Mouse (Mus musculus) midbrain, embryonic 15.5 days (tissue): ENCODE results near the gene Lefty2. TPM values are rescaled to one million over a fixed set of nuclear protein-coding genes. Genes with fewer than 3 reads are reported as not detected.
"Not testable (repeated sequence)": the region's sequence is repeated elsewhere in the genome, so short reads cannot be mapped to it uniquely, and the experiment has no call there.

ENCODE experiments used
- ATAC-seq: fragments of 200-750 bp; cut with Nextera tagmentation; replicated peaks from 2 replicates; pipeline ENCODE4 v1.8.0; 2017; ENCODE audit warnings: moderate TSS enrichment
- H3K27ac ChIP-seq: fragments of 300-500 bp; sonication (generic); 2 replicates; pipeline ENCODE4 v1.5.1; 2015; ENCODE audit warnings: mild to moderate bottlenecking, inconsistent platforms
- H3K27me3 ChIP-seq: fragments of 300-500 bp; sonication (generic); replicated peaks from 2 replicates; pipeline ENCODE4 v1.6.1; 2015; ENCODE audit warnings: inconsistent platforms
- H3K36me3 ChIP-seq: fragments of 300-500 bp; sonication (generic); replicated peaks from 2 replicates; pipeline ENCODE4 v1.6.1; 2015; ENCODE audit warnings: inconsistent platforms
- H3K4me1 ChIP-seq: fragments of 300-500 bp; sonication (generic); 2 replicates; pipeline ENCODE4 v1.6.1; 2015; ENCODE audit warnings: inconsistent platforms
- H3K4me2 ChIP-seq: fragments of 300-500 bp; sonication (generic); 2 replicates; pipeline ENCODE4 v1.6.1; 2015; ENCODE audit warnings: inconsistent platforms, mild to moderate bottlenecking, moderate library complexity
- H3K4me3 ChIP-seq: fragments of 300-500 bp; sonication (generic); 2 replicates; pipeline ENCODE4 v1.5.1; 2015; ENCODE audit warnings: mild to moderate bottlenecking, inconsistent platforms
- H3K9ac ChIP-seq: fragments of 300-500 bp; sonication (generic); 2 replicates; pipeline ENCODE4 v1.6.1; 2015; ENCODE audit warnings: mild to moderate bottlenecking, inconsistent platforms
- H3K9me3 ChIP-seq: fragments of 300-500 bp; sonication (generic); 2 replicates; pipeline ENCODE4 v1.6.1; 2016; ENCODE audit warnings: inconsistent platforms
- WGBS: fragments of 180-500 bp; shearing (Covaris S2); methylation state at CpG from one replicate; pipeline ENCODE4 v1.1.7; 2015; ENCODE audit warnings: mixed read lengths; 5-methylcytosine and 5-hydroxymethylcytosine counted together
- polyA plus RNA-seq: library from polyadenylated mRNA; unstranded; fragments of >200 nt; fragmentation: Nextera tagmentation; extraction: Ambion mirVana; gene quantifications from 2 replicates; pipeline ENCODE4 v1.2.1, GENCODE M21; 2015

Lefty2 gene
- polyA plus RNA-seq, 1 experiment from 2014 or later = 2.4 TPM

DNA sequence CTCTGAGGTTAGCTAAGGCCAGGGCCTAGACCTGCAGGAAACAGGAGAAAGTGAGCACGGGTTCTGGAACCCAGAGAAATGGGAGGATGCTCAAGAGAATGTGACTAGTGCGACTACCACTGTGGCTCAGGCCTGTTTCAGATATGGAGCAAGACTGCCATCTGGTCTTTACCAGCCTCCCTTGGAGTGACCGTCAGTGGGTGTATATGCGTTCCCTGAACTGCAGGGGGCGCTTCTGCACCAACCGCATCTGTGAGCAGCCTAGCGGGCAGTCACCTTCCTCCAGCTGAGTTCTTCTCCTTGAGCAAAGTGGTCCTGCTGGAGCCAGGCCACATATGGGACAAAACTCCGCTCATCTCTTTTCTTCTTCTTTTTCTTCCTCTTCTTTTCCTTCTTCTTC, 26.8 kb downstream of the Lefty2 start:
- WGBS = 33% methylated on average over 8 of the region's 8 CpGs
- H3K4me1 ChIP-seq = no peaks in the 10 kb centered on the region

DNA sequence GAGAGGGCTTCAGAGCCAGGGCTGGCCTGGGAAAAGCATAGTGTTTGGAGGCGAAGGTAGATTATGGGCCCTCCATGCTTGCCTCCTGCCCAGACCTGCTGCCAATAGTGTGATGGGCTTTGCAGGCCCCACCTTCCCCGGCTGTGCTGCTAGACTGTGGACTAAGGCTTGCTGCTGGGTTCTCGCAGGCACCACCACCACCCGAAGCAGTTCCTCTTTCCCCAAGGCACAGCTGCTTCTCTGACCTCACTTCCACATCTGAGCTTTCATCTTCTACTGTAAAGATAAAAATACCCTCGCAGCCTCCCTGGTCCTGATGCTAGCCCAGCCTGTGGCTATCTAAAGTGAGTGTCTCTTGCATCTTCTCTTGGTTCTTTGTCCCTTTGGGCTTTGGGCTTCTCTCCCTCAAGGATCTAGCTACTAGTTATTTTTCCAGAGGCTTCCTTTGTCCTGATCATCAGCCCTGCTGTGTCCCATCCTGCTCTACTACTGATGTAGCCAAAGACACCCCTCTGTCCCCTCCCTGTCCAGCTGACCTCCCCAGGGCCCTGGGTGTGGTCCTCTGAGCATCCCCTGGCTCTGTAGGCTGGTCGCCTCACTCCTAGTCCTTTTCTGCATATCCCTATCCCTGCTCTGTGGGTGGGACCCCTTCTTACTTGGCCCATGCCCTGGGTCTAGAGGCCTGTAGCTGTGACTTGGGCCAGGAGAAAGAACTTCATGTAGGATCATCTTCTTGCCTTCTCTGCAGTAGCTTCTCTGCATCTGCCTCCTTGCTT, 29.6 kb downstream of the Lefty2 start:
- Histone ChIP-seq H3K4me2 (no peak overlapping the region), H3K9ac (no peak overlapping the region), H3K27ac (no peak overlapping the region), H3K4me3 (no peak overlapping the region), H3K9me3 (no peaks in the 10 kb centered on the region), H3K36me3 (no peaks in the 10 kb centered on the region), H3K27me3 (no peaks in the 10 kb centered on the region), H3K4me1 (no peaks in the 10 kb centered on the region)
- no peak for ATAC-seq
- 78% methylated on average over 6 of the region's 6 CpGs for WGBS

More for the DNA sequence above, 26.8 kb downstream of the Lefty2 start:
- no peaks in the 10 kb centered on the region for H3K9me3 ChIP-seq
- H3K9ac ChIP-seq = no peak overlapping the region
- H3K4me3 ChIP-seq = no peak overlapping the region
- no peaks in the 10 kb centered on the region for H3K36me3 ChIP-seq
- no peak overlapping the region for H3K4me2 ChIP-seq
- no peak overlapping the region for H3K27ac ChIP-seq
- H3K27me3 ChIP-seq = no peaks in the 10 kb centered on the region
- no peak for ATAC-seq

DNA sequence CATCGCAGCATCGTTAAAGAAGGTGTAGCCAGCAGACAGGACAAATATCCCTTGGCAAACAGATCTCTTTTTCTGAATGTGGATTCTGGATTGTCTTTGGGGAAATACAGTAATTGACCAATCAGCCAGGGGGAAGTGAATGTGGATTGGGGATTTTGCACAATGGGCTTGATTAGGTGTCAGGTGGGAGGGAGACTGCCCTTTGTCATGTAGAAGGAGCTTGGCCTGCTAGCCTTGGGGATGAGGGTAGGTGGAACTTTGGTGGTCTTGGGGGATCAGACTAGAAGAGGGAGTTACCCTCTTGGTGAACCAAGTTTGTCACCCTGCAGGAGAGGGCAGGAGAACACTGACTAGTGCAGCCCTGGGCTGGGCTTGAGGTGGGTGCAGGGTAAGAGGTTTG, 31.8 kb downstream of the Lefty2 start:
- no peak overlapping the region for H3K9ac ChIP-seq
- 42% methylated on average over 2 of the region's 2 CpGs for WGBS
- H3K27ac ChIP-seq = no peak overlapping the region
- H3K36me3 ChIP-seq = no peaks in the 10 kb centered on the region
- no peaks in the 10 kb centered on the region for H3K9me3 ChIP-seq
- H3K4me1 ChIP-seq = no peaks in the 10 kb centered on the region
- no peak overlapping the region for H3K4me3 ChIP-seq
- ATAC-seq = no peak
- H3K27me3 ChIP-seq = no peaks in the 10 kb centered on the region
- no peak overlapping the region for H3K4me2 ChIP-seq

DNA sequence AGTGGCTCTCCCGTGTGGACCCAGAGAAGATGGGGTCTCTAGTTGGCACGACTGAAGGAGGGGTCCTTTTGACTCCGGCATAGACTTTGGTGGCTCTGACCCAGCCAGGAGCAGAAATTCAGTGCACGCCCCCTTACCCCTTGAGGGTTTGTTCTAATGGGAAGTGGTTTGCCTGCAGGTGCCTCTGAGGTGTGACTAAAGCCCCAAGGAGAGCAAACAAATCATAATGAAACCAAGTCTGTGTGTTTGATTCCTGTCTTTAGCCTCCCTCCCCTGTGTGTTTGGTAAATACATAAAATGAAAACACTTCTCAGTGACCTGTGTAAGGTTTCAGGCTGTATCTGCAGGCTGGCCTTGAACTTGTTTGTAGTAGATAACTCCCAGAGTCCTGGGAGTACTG, 33.4 kb downstream of the Lefty2 start:
- no peak overlapping the region for H3K4me2 ChIP-seq
- H3K9ac ChIP-seq = no peak overlapping the region
- H3K4me1 ChIP-seq = no peaks in the 10 kb centered on the region
- H3K27ac ChIP-seq = no peak overlapping the region
- no peaks in the 10 kb centered on the region for H3K36me3 ChIP-seq
- H3K9me3 ChIP-seq = no peaks in the 10 kb centered on the region
- ATAC-seq = no peak
- H3K27me3 ChIP-seq = no peaks in the 10 kb centered on the region
- 75% methylated on average over 4 of the region's 4 CpGs for WGBS
- no peak overlapping the region for H3K4me3 ChIP-seq

DNA sequence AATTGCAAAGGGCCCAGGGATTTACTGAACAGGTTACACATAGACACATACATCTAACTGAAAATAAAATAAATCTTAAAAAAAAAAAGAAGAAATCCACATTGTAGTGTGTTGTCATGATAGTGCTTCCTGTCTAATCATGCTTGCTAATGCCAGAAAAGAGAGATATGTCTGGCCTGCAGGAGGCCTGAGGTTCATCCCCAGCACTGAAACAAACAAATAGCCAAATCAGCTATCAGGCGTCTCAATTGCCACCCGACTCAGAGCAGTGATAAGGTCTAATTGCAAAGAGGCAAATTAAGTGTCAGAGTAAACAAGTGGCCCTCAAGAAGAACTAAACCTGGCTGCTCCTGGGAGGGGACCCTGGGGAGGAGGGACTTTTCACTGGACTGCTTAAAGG, 36.7 kb downstream of the Lefty2 start:
- Histone ChIP-seq H3K36me3 (no peaks in the 10 kb centered on the region), H3K27me3 (peaks cover 9% of the 10 kb centered on the region), H3K4me3 (no peak overlapping the region), H3K9ac (no peak overlapping the region), H3K4me2 (no peak overlapping the region), H3K9me3 (no peaks in the 10 kb centered on the region), H3K4me1 (0 out of 2 replicates have a peak, but pooled peaks cover 1% of the 10 kb centered on the region), H3K27ac (no peak overlapping the region)
- no peak for ATAC-seq
- WGBS = 72% methylated on average over 2 of the region's 2 CpGs

DNA sequence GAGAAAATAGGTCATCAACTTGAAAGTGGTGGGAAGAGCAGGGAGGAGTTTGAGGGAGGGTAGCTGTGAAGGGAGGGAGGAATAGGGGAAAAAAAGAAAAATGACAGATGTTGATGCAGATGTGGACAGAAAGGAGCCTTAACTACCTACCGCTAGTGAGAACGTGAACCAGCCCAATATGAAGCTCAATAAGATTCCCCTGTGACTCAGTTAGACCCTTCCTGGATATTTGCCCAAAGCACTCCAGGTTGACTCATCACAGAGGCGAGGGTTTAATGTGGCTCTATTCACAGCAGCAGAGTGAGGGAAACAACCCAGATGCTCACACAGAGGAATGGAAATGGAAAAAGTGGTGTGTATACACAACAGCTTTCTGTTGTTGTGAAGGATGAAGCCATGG, 38.2 kb downstream of the Lefty2 start:
- Histone ChIP-seq H3K36me3 (no peaks in the 10 kb centered on the region), H3K27ac (no peak overlapping the region), H3K4me3 (no peak overlapping the region), H3K27me3 (peaks cover 24% of the 10 kb centered on the region), H3K4me1 (0 out of 2 replicates have a peak, but pooled peaks cover 2% of the 10 kb centered on the region), H3K4me2 (no peak overlapping the region), H3K9ac (no peak overlapping the region), H3K9me3 (no peaks in the 10 kb centered on the region)
- 74% methylated on average over 3 of the region's 3 CpGs for WGBS
- no peak for ATAC-seq

DNA sequence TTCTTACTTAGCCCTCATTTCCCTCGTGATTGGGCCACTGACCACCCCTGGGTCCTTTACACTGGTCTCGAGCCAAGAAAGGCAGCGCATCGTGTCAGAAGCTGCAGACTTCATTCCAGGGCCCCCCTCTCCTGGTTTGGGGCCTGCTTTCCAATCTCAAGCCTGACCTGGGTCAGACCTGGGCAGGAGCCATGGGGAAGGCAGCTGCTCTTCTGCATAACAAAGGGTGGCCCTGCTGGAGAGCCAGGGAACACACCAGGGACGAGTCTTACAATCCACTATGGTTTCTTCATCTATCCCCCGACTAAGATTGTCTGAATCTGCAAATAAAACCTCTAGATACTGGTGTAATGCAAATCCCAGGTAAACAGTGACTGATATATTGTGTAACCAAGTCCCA, 40.8 kb downstream of the Lefty2 start:
- Histone ChIP-seq H3K9me3 (no peaks in the 10 kb centered on the region), H3K36me3 (no peaks in the 10 kb centered on the region), H3K4me3 (no peak overlapping the region), H3K27ac (no peak overlapping the region), H3K27me3 (peaks cover 42% of the 10 kb centered on the region), H3K4me2 (no peak overlapping the region), H3K4me1 (0 out of 2 replicates have a peak, but pooled peaks cover 2% of the 10 kb centered on the region), H3K9ac (no peak overlapping the region)
- no peak for ATAC-seq
- 11% methylated on average over 6 of the region's 6 CpGs for WGBS

DNA sequence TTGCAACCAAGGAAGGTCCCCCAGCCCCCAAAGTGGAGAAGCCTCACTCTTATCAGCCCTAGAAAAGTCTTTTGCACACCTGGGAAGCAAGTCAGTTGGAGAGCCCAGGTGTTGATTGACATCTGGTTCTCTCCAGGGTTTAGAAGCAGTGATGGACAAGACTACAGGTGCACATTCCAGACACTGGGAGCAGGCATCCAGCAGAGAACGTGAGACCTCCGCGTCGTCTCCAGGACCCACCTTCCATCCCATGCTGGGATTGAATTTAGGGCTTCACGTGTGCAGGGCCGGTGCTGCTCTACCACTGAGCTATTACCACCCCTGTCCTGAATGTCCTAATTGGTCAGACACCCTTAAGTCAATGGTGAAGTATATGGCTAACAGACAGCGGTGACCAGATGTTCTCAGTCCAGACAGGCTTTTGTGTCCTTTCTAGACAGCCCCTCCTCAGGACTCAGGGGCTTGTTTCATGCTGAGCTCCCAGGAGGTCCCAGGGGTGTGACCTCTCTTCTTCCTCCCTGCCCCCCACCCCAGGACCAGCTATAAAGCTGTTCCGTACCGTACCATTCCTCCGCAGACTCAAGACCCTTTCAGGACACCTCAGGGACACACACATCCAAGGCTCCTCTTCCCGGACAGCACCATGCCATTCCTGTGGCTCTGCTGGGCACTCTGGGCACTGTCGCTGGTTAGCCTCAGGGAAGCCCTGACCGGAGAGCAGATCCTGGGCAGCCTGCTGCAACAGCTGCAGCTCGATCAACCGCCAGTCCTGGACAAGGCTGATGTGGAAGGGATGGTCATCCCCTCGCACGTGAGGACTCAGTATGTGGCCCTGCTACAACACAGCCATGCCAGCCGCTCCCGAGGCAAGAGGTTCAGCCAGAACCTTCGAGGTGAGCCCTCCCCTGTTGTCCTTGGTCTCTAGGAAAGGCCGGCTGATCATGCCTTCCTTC, 41.8 kb downstream of the Lefty2 start, which contains the start of gene Lefty1:
Lefty1 (plus strand) TSS at position 556 of the 953 bp plus-strand sequence.
- no peaks in the 10 kb centered on the region for H3K9me3 ChIP-seq
- ATAC-seq = no peak
- 14% methylated on average over 21 of the region's 21 CpGs for WGBS
- H3K4me3 ChIP-seq = no peak within 1 kb of the TSS
- no peaks in the 10 kb centered on the region for H3K36me3 ChIP-seq
- peaks cover 42% of the 10 kb centered on the region for H3K27me3 ChIP-seq
- H3K4me1 ChIP-seq = 0 out of 2 replicates have a peak, but pooled peaks cover 2% of the 10 kb centered on the region
- no peak within 1 kb of the TSS for H3K27ac ChIP-seq
- no peak within 1 kb of the TSS for H3K9ac ChIP-seq
- H3K4me2 ChIP-seq = no peak within 1 kb of the TSS

DNA sequence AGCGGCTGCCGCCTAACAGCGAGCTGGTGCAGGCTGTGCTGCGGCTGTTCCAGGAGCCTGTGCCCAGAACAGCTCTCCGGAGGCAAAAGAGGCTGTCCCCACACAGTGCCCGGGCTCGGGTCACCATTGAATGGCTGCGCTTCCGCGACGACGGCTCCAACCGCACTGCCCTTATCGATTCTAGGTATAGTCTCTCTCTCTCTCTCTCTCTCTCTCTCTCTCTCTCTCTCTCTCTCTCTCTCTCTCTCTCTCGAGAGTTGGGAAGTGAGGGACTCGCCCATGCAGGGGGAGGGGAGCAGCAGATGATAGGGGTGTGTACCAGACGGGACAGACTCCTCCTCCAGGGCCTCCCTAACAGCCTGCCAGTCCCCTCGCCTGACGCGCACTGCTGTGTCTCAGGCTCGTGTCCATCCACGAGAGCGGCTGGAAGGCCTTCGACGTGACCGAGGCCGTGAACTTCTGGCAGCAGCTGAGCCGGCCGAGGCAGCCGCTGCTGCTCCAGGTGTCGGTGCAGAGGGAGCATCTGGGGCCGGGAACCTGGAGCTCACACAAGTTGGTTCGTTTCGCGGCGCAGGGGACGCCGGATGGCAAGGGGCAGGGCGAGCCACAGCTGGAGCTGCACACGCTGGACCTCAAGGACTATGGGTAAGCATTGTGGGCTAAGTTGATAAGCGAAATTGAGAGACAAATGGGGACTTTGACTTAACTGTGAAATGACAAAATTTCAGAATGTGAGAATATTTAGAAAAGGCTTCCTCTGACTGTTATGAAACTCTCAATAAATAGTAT, 43.9 kb downstream of the Lefty2 start:
- H3K4me2 ChIP-seq = peak overlapping the region; percentile 38
- H3K36me3 ChIP-seq, H3K9ac ChIP-seq, H3K27ac ChIP-seq, H3K9me3 ChIP-seq, ATAC-seq, H3K4me1 ChIP-seq: not testable (repeated sequence)
- peaks cover 59% of the 10 kb centered on the region for H3K27me3 ChIP-seq
- H3K4me3 ChIP-seq = peak overlapping the region; percentile 15; the same call in 1 of the 2 replicates
- WGBS = 2% methylated on average over 39 of the region's 41 CpGs

DNA sequence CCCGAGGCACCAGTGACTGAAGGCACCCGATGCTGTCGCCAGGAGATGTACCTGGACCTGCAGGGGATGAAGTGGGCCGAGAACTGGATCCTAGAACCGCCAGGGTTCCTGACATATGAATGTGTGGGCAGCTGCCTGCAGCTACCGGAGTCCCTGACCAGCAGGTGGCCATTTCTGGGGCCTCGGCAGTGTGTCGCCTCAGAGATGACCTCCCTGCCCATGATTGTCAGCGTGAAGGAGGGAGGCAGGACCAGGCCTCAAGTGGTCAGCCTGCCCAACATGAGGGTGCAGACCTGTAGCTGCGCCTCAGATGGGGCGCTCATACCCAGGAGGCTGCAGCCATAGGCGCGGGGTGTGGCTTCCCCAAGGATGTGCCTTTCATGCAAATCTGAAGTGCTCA, 44.7 kb downstream of the Lefty2 start:
- not testable (repeated sequence) for H3K9me3 ChIP-seq, H3K9ac ChIP-seq, H3K4me2 ChIP-seq, H3K4me3 ChIP-seq, ATAC-seq, H3K36me3 ChIP-seq, H3K27ac ChIP-seq
- whole genome bisulfite sequencing = 19% methylated on average over 13 of the region's 13 CpGs
- Histone ChIP-seq H3K4me1 (peaks cover 13% of the 10 kb centered on the region), H3K27me3 (peaks cover 67% of the 10 kb centered on the region)

DNA sequence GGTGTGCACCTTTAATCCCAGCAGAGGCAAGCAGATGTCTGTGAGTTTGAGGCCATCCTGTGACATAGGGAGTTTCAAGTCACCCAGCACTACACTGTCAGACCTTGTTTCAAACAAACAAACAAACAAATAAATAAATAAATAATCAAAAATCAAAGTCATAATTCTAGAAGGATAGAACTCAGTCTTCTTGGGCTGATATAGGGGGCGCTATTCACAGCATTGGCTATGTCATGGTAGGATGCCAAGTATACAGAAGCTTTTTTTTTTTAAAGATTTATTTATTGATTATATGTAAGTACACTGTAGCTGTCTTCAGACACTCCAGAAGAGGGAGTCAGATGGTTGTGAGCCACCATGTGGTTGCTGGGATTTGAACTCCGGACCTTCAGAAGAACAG, 45.9 kb downstream of the Lefty2 start:
- not testable (repeated sequence) for H3K4me3 ChIP-seq, ATAC-seq, H3K9ac ChIP-seq, H3K27ac ChIP-seq, H3K36me3 ChIP-seq, H3K9me3 ChIP-seq, H3K4me2 ChIP-seq
- peaks cover 15% of the 10 kb centered on the region for H3K4me1 ChIP-seq
- 87% methylated on average over 2 of the region's 2 CpGs for WGBS
- peaks cover 73% of the 10 kb centered on the region for H3K27me3 ChIP-seq
